Comparison of ENCODE assay signal across 8 mouse cellular contexts in the genomic region with DNA sequence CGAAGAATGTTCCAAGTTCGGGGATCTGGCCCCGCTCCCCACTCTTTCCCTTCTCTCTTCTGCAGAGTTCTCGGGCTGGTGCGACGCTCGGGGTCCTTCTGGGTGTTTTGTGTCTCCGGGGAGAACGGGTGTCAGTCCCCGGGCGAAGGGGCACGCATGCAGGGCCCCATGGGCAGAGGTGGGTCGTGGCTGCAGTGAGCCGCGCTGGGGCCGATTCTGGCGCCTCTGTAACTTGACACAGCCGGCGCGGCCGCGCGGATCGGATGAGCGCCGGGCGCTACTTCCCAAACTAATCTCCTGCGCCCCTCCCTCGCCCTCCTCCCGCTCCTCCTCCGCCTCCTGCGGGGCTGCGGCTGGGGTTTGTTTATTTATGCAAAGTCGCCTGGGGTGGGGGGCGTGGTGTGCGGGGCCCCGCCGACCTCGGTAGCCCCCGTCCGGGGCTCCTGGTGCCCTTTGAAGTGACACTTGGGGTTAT. TPM values are rescaled to one million over a fixed set of nuclear protein-coding genes. Genes with fewer than 3 reads are reported as not detected.
DNase-seq lines count a peak whose midpoint lies in the region; ATAC-seq and TF ChIP-seq lines count a peak whose summit lies in the region.

A gene (minus strand): TSS at position 243 of the 475 bp plus-strand sequence.

- no peak for ATAC-seq in midbrain, postnatal 0 days (ENCODE audit: low FRiP score)
- ATAC-seq in granulocyte monocyte progenitor cell, adult 5-6 weeks (replicated peaks; ENCODE audit: poor library complexity, severe bottlenecking) = no peak

- H3K9me3 ChIP-seq in limb, embryonic 10.5 days (replicated peaks) = no peaks in the 10 kb centered on the region
- H3K9me3 ChIP-seq in midbrain, postnatal 0 days (ENCODE audit: low read length) = no peaks in the 10 kb centered on the region

- no peak for TF ChIP-seq CTCF in midbrain, postnatal 0 days (IDR thresholded peaks at IDR 0.05)

- peak within 1 kb of the TSS; percentile 78 for H3K4me2 ChIP-seq in midbrain, postnatal 0 days (ENCODE audit: low read depth, low read length, poor library complexity, severe bottlenecking)

- no peaks in the 10 kb centered on the region for H3K36me3 ChIP-seq in limb, embryonic 10.5 days
- no peaks in the 10 kb centered on the region for H3K36me3 ChIP-seq in midbrain, postnatal 0 days (ENCODE audit: insufficient read depth, low read length)

- intact Hi-C loops in gastrocnemius, postnatal 14 days (cut with DNase I; ENCODE audit: low total_unique reads) = loop anchor here (5.0 kb wide), 1 partner anchor 102 kb away; no protein-coding TSS in a partner anchor

- under 1% methylated on average over 41 of the region's 41 CpGs for WGBS in limb, embryonic 10.5 days
- WGBS in midbrain, postnatal 0 days = 1% methylated on average over 39 of the region's 41 CpGs

- H3K27me3 ChIP-seq in limb, embryonic 10.5 days (ENCODE audit: low read depth, poor library complexity, severe bottlenecking) = peaks cover 71% of the 10 kb centered on the region
- H3K27me3 ChIP-seq in midbrain, postnatal 0 days (ENCODE audit: insufficient read depth, low read length) = peaks cover 56% of the 10 kb centered on the region

- H3K27ac ChIP-seq in limb, embryonic 10.5 days = peak within 1 kb of the TSS; percentile 74
- H3K27ac ChIP-seq in midbrain, postnatal 0 days (ENCODE audit: low read depth, low read length) = no peak within 1 kb of the TSS

- H3K4me3 ChIP-seq in limb, embryonic 10.5 days = peak within 1 kb of the TSS; percentile 60
- peak within 1 kb of the TSS; percentile 41 for H3K4me3 ChIP-seq in midbrain, postnatal 0 days (ENCODE audit: low read depth, low read length)

- peaks cover 42% of the 10 kb centered on the region for H3K4me1 ChIP-seq in limb, embryonic 10.5 days
- H3K4me1 ChIP-seq in midbrain, postnatal 0 days (ENCODE audit: insufficient read depth, low read length) = peaks cover 12% of the 10 kb centered on the region

- 0 out of 2 replicates have a peak within 1 kb of the TSS, but pooled peaks have one; percentile 29 for H3K9ac ChIP-seq in midbrain, postnatal 0 days (replicated peaks; ENCODE audit: low read length, poor library complexity, severe bottlenecking)

- DNase-seq in adrenal gland, adult (ENCODE audit: inconsistent age in 2 of 2, low spot score in 1 of 2) = peak; percentile 17 to 49
- no peak for DNase-seq in adrenal gland, adult 8-10 months
- DNase-seq in adrenal gland, postnatal 14 days = peak; percentile 31
- DNase-seq in gastrocnemius, postnatal 14 days = peak; percentile 41
- DNase-seq in limb, embryonic 10.5 days (ENCODE audit: low spot score) = peak; percentile 73
- DNase-seq in midbrain, postnatal 0 days (ENCODE audit: low spot score) = no peak
- DNase-seq in layer of hippocampus, adult 18-20 months (ENCODE audit: low spot score in 2 of 2) = no peak

RNA-seq across cellular contexts. Expression of the gene that starts here (rescaled TPM):
- total RNA-seq in adrenal gland, adult 8-10 months (2022) = 10 to 100 TPM in 2 of 4 experiments, 1 to 10 TPM in 2; 7.9 to 12.3 (median 10.3) TPM
- 10.4 and 10.6 TPM in 2 replicates for total RNA-seq in adrenal gland, postnatal 14 days (2021)
- total RNA-seq in gastrocnemius, postnatal 14 days (2021) = 1 to 10 TPM; 2.1 to 2.7 TPM
- 2.7 and 2.9 TPM in 2 replicates for polyA plus RNA-seq in limb, embryonic 10.5 days (2016; fragmentation: Nextera tagmentation; extraction: Ambion mirVana)
- total RNA-seq in midbrain, postnatal 0 days (2014; rRNA removed) = 2.6 and 3.7 TPM in 2 replicates
- polyA plus RNA-seq in midbrain, postnatal 0 days (2015; fragmentation: Nextera tagmentation; extraction: Ambion mirVana) = 1.2 TPM in 2 replicates
- 1 to 10 TPM in 1 of 2 experiments, under 1 TPM in 1; 0.91 to 1.5 TPM for total RNA-seq in layer of hippocampus, adult 18-20 months (2021)
- total RNA-seq in granulocyte monocyte progenitor cell, adult 5-6 weeks (2014; fragmentation: Nextera tagmentation) = not detected in 2 replicates
- not detected in 2 replicates for total RNA-seq in granulocyte monocyte progenitor cell, adult 5-6 weeks (2017)

Comparison
In these comparisons a context has a peak if more than half of its experiments do, and no peak if none do; other contexts are left out.
1. DNase-seq: peak in adrenal gland, adult (2 of 2), adrenal gland, postnatal 14 days (single experiment), gastrocnemius, postnatal 14 days (single experiment) and limb, embryonic 10.5 days (single experiment); none in adrenal gland, adult 8-10 months (single experiment), midbrain, postnatal 0 days (single experiment) and layer of hippocampus, adult 18-20 months (0 of 2).